Mouse (Mus musculus) spleen, postnatal 36 days (tissue): ENCODE results near the gene Zdhhc6.

ENCODE experiments used
- DNase-seq, 2 experiments: peaks; one replicate each; pipeline ENCODE4 v3.0.0; 2022; ENCODE audit warnings: low spot score in 2 of 2, mixed read lengths in 1 of 2

Gene Zdhhc6

DNA sequence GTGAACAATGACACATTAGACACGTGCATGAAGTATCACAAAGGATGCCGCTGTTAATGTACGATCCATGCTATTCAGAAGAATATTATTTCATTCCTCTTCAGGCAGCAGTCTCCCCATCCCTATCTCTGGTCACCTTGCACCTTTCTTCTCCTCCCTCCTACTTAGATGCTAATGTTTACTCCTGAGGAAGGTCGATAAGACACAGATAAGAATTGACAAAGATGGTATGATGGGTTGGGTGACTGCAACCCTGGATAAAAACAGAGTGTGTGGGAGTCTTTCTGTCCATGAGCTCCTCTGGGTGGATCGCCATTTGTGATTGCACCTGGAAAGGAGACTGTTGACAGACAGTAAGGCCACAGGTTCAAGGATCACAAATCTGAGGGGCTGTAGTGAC lies 57.3 kb downstream of the Zdhhc6 start:
- DNase-seq, result no peak

DNA sequence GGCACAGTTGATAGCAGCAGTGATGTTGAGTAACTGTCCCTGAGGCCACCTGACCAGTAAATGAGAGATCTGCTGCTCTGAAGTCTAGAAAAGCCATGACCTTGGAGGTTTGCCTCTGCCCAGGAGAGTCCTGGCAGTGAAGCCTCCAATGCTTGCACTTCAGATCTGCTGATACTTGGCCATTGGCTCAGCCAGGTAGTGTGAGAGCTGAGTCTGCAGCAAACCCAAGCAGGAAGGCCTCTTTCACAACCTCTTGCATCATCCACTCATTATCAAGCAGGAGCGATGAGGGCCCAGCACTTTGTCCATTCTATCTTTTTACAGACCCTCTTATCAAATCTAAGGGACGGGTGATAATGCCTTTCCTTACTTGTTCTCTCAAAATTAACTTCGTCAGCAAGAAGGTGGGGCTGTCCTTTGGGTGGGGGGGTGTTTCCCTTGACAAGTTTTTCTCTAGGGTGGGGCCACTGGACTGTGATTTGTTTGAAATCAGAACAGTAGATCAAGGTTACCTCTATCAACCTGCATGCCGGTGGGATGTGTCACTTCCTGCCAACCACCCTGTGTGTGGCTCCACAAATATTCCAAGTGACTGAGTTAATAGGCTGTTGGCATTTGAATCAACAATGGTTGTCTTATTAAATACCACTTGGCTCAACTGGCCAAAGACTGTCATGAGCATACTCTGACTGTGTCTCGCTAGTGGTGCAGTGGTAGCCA lies 58.0 kb downstream of the Zdhhc6 start:
- no peak for DNase-seq

DNA sequence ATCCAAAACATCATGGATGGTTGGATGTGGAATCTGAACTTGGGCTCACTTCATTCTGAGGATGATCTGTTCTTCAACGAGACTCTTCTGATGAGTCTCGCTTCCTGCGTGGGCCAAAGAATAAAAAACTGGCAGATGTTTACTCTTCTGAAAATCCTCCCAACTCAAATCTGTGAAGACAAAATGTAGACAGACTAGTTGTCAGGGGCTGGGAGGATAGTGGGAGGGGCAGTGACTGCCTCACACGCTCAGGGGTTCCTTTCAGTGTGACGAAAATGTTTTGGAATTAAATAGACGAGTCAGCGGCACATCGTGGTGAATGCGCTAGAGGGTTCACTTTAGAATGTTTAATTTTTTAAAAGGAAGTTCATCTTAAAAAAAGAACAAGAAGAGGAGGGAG lies 59.7 kb downstream of the Zdhhc6 start:
- no peak for DNase-seq

DNA sequence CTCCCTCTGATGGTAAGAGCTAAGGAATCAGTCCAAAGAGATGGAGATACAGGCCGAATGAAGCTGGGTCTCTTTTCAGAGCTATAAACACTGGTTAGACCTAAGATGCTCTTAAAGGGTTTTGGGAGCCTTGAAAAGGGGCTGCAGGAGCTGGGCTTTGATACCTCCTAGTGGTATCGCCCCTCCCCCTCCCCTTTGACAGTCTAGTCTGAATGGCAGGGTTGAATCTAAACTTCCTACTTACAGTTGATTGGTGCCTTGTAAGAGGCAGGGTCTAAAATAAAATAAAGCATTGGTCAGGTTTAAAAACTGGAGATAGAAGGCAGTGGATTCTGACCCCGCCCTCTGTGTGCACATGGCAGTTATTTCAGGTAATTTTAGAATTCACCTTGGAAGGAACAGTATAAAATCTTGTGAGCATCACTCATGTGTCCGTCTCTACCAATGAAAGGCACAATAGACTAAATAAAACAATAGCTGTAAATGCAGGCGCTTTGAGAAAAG lies 61.3 kb downstream of the Zdhhc6 start:
- DNase-seq, result peak; percentile 57 to 66

DNA sequence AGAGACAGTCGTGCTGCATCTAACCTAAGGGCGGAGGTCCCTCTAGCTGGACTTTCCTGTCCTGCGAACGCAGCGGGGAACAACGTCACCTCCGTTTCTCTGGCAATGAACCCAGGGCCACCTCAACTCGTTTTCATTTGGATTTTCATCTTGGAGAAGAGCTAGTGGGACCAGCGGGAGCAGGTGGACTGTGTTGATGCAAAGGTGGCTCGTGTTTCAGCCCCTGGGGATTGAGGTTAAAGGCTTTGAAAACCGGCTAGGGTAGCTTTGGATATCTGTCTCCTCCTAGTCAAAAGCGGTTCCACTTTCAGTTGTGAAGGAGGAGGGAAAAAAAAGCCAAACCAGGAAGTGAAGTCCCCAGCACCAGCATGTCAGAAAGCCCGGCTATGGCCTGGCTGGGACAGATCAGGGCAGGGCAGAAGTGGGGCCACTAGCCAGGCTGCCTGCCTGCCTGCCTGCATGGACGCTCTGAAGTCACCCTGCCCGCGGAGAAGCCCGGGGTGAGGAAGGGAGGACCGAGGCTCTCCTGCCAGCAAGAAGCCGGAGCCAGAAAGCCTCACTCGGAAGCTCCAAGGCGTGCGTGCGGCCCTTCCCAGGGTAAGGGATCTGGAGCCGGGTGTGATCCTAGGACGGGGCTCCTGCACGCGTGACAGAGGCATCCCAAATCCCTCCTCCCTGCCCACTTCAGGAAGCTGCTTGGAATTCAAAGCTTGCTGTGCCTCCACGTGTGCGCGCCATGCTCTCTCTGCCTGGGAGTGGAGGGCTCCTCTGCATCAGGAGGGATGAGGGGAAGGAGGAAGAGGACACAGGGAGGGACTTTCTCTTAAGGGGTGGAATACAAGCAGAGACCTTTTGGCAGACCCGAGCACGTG lies 62.0 kb downstream of the Zdhhc6 start:
- DNase-seq, result peak; percentile 47 to 50

DNA sequence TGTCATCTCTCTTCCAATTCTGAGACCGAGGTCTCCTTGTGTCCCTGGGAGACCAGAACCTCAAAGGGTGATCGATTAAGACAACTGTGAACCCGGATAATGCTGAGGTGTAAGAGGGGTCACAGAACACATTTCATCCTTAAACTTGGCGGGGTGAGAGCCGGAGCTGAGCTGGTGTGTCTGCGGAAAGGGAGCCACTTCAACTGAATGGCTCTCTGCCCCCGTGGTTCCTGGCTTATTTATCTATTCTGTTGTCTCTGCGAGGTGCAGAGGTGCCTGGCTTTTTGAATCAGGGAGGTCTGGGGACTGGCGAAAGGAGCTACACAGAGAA lies 62.6 kb downstream of the Zdhhc6 start:
- no peak for DNase-seq

DNA sequence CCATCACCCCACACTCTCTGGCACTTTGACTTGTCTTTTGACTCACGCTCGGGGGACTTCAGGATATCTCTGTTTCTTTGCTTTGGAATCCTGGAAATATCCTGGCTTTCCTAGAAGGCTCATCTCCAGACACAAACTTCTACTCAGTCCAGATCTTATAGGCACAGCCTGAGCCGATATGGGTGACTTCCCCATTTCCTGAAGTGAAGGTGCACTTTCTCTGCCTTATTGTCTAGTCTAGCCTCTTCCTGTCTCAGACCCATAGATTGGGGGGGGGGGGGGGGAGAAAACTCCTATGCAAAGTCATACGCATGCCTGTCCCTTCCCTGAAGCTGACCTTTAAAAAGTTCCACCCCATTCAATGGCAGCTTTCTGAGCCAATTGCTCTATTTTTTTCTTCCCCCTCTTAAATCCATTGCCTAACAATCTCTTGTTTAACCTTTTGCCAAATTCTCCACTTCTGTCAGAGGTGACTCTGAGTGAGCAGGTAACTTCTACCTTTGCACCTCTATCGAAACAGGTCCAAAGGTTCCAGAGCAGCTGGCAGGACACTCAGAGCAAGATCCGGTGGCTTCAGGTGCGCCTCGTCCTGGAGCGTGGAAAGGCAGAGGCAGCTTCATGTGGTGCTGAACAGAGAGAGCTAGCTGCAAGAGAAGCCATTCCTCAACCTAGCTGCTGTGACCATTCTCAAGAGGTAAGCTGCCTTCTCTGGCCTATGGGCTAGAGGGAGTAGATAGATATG lies 64.3 kb downstream of the Zdhhc6 start, which contains the start of gene Acsl5:
Gene Acsl5 (plus strand): TSS at position 556 of the 742 bp plus-strand sequence.
- DNase-seq, result no peak

DNA sequence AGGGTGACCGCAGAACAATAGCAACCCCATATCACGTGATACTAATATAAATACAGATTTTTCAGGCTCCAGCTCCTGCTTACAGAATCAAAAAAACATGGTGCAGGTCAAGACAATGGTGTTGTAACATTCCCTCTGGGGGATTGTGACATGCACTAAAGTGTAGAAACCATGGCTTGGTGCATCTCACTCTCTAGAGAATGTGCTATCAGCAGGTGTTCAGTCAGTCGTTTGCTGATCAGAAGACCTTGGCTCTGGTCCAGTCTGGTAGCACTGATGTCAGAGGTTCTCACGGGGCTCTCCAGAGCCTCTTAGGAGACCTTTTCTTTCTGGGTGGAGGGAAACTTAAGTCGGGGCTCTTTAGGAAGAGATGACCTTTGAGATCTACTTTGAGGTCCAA lies 65.4 kb downstream of the Zdhhc6 start:
- no peak for DNase-seq

DNA sequence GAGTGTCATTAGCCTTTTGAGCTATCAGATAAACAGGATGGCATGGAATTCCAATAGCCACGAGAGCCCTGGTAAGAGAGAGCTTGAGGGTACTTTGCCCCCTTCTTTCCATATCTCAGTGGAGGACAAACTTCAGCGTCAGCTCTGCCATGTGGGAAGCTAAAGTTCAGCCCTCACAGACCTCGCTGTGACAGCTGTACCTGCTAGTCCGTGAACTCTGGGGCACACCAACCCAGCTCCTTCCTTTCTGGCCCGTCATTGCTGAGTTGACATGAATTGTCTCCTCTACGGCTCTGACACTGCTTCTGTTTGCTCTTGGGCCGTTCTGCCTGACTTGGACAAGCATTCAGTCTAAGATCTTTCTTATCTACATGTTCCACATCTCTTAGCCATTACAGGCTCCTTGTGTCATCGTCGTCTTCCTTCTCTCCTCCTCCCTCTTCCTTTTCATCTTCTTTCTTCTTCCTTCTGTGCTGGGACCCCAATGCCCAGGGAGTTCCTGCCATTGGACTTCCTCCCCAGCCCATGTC lies 67.8 kb downstream of the Zdhhc6 start:
- DNase-seq, result no peak

DNA sequence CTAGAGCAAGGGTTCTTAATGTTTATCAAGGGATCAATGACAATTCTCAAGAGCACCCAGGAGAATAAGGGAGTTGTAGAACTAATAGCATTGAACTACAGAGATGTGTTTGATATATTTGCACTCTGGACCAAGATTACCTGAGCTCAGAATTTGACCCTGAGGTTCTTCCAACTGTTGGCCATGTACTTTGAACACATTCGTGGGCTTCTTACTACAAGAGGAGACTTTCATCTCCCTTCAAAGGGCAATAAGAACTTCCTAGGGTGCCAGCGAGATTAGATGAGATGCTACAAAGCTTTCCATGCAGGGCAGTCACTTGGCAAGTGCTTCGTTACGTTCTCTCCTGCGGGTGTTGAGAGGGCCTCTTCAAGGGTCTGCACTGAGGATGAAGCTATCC lies 68.3 kb downstream of the Zdhhc6 start:
- no peak for DNase-seq

DNA sequence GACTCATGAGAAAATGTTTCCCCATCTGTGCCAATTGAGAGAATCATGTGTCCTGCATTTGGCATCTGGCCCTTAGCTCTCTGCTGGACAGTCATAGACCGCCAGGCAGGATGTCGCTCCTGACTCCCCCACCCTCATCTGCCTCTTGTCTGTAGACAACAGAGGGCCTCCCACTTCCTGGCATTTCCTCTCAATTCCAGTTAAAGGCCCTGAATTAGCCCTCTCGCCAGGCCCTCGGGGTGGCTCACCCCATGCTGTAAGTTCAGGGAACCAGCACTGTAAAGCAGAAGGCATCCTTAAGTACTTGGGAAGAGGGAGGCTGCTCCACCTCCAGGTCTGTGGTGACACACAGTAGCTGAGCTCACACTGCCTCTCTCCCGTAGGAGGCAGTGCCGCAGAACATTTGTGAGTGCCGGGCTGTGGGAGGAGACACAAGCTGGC lies 71.0 kb downstream of the Zdhhc6 start:
- DNase-seq, result peak; percentile 7 to 35

DNA sequence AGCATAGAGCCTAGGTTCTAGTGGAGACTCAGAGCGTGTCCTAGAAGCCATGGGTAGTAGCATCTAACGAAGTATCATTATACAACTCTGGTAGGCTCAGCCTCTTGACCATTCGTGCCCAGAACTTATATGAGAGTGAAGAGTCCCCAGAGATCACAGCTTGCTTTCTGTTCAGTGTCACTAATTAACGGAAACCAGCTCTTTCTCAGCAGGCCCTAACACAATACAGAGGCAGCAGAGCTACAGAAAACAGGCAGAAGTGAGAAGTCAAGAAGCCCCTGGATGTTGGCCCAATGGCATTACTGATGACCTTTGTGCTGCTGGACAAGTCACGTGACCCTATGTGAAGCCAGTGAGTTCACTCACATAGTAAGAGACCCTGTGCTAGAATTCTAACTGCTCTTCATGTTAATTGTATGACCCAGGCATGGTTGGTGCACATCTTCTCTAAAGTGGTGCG lies 74.6 kb downstream of the Zdhhc6 start, which contains the start of gene Gucy2g:
Gene Gucy2g (minus strand): TSS at position 51 of the 460 bp plus-strand sequence.
- no peak for DNase-seq

DNA sequence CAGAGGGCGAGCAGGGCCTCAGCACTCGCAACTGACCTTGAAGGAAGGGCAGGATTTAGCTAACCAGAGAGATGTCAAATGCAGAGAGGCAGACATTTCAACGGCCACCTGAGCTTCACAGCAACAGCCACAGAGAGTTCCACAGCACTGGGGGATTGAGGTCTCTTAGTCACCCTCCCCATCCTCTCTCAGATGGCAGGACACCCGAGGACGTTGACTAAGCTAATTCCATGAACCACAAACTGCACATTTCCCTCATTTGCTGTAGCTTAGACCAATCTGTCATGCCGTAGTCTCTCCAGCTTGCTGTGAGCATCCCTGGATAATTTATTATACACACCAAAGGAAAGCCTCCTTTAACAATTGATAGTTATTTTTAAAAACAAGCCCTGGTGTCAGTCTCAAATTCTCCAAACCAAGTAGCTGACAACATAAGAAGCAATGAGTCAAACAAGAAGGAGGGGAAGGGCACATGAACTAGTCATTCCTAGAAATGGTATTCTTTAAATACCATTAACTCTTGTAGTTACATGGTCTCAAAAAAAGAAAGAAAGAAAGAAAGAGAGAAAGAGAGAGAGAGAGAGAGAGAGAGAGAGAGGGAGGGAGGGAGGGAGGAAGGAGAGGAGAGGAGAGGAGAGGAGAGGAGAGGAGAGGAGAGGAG lies 75.9 kb downstream of the Zdhhc6 start:
- DNase-seq, result no peak

DNA sequence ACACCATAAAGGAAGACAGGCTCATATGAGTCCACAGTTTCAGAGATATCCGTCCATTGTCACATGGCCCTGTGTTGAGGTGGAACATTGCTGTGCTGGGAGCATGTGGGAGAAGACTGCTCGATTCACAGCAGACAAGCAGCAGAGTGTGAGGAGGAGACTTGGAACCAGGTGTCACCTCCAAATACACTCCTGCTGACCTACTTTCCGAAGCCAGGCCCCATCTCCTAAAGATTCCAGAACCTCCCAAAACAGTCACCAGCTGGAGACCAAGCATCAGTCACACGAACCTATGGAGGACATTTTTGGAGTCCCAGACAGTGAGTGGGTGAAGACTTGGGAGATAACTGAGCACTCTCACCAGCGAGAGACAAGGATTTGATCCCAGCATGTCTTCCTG lies 79.3 kb downstream of the Zdhhc6 start:
- DNase-seq, result no peak

DNA sequence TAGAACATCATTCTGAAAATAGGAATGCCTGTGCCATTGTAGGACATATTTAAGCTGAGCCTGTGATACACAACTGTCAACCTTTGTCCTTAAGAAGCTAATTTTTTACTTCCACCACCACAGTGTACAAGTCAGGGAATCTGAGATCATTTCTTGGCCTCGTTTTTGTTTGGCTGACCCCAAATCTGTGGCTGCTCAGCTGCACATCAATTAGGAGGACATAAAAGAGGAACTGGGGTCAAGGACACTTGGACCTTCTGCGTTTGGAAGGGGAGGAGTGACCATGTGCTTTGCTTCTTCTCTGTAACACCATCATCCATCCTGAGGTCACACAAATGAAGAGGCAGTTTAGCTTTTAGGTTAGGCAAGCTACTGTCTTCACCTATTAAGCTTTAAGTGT lies 79.8 kb downstream of the Zdhhc6 start:
- no peak for DNase-seq

DNA sequence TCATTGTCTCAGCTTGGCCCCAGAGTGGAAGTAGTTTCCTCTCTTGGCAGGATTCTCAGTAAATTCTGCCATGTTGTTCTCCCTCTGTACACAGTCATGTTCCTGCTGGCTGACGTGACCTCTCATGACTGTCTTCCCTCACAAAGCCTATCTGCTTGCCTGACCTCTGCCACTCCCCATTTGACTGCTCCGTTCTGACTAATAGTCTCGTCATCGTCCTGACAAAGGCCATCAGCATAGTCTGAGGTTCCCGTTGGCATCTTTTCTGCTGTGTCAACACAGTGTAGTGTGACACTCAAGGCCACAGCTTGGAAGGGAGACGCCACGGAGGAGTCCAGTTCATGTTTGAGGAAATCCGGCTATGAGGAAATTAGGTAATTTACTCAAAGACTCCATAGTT lies 83.7 kb downstream of the Zdhhc6 start:
- DNase-seq, result peak; percentile 14 to 36

DNA sequence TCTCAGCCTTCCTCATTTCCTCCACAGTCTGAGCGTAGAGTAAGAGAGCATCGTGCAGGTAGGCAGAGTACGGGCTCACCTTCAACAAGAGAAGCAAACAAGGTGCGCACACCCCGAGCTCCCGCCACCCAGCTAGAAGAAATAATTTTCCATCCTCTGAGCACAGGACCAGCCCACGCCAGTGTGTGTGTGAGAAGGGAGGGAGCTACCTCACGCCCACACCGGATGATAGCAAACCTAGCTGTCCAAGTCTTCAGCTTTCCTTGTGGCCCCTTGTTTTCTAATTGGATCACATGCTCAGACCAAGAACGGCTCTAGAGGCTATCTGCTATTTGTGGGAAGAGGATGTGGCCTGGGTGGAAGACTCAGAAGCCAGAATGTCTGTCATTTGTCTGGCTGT lies 84.8 kb downstream of the Zdhhc6 start:
- DNase-seq, result no peak

DNA sequence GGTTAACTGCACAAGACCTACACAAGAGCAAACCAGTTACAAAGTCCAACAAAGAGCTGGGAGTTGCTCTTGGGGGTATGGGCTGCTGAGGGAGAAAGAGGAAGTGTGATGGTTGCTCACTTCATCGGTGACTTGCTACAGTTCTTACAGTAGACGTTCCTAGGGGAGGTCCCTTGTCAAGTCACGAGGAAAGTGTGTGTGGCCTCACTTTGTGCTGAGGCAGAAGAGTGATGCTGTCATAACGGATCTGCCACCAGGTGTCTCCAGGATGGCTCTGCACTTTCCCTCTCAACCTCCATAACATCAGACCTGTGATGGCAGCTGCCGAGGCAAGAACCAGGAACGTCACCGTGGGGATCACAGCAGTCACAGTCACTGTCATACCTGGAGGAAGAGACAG lies 88.7 kb downstream of the Zdhhc6 start:
- DNase-seq, result peak; percentile 20 to 21

DNA sequence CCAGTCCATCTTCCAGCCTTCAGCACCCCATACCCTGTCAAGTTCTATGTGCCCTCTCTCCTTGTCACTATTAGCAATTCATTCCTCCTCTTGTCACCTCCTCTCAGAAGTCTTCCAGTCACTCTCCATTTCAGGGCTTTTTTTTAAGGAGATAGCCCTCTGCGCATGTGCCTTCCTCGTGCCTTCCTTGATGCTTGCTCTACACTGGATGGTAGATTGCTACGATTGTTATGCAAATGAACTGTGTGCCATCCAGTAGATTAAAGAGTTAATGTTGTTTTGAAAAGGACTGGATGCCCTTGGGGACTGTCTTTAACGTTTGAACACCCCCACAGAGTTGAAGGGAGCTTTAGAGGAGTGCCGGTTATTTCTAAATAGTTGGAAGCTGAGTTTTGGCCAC lies 89.2 kb downstream of the Zdhhc6 start:
- no peak for DNase-seq

DNA sequence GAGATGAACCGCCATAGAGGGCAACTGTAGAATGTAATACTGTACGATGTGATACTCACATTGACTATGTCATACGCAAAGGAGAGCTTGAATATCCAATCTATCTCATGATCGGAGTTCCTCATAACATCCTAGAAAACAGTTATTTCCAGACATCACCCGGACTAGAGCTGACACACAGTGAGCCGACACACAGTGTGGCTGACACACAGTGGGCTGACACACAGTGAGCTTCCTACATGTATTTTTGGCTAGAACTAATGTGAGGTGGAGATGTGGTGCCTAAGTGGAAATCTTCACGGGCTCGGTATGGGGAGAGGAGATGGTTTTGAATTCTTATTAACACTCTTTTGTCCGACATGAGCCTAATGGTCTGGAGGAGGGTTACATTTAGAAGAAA lies 93.6 kb downstream of the Zdhhc6 start:
- no peak for DNase-seq
